Mouse (Mus musculus) neural tube, embryonic 14.5 days (tissue): ENCODE measurements at regions not wholly inside any gene's neighbourhood (a gene's known extent, or its start where the extent isn't known, plus 50 kb on each side); places are given as distances from the start of the nearest gene placed in this dataset.
"Not testable (repeated sequence)": the region's sequence is repeated elsewhere in the genome, so short reads cannot be mapped to it uniquely, and the experiment has no call there.

Experiments
- ATAC-seq: fragments of 200-750 bp; cut with Nextera tagmentation; 2 replicates; pipeline ENCODE4 v1.8.0; 2017; ENCODE audit warnings: low read depth, mild to moderate bottlenecking, moderate TSS enrichment, moderate library complexity
- H3K27ac ChIP-seq: fragments of 300-500 bp; sonication (generic); 2 replicates; pipeline ENCODE4 v1.5.1; 2014; ENCODE audit warnings: low read depth, mild to moderate bottlenecking, control low read depth, low read length, moderate library complexity, mixed read lengths
- H3K27me3 ChIP-seq: fragments of 300-500 bp; sonication (generic); 2 replicates; pipeline ENCODE4 v1.6.1; 2014; ENCODE audit warnings: low read length; ENCODE audit not compliant: control insufficient read depth, insufficient read depth
- H3K36me3 ChIP-seq: fragments of 300-500 bp; sonication (generic); 2 replicates; pipeline ENCODE4 v1.6.1; 2014; ENCODE audit warnings: low read length, mixed read lengths; ENCODE audit not compliant: control insufficient read depth, insufficient read depth
- H3K4me1 ChIP-seq: fragments of 300-500 bp; sonication (generic); 2 replicates; pipeline ENCODE4 v1.6.1; 2014; ENCODE audit warnings: low read length; ENCODE audit not compliant: control insufficient read depth, insufficient read depth
- H3K4me2 ChIP-seq: fragments of 300-500 bp; sonication (generic); 2 replicates; pipeline ENCODE4 v1.6.1; 2014; ENCODE audit warnings: mild to moderate bottlenecking, low read depth, low read length, control low read depth
- H3K4me3 ChIP-seq: fragments of 300-500 bp; sonication (generic); 2 replicates; pipeline ENCODE4 v1.5.1; 2014; ENCODE audit warnings: low read depth, low read length, control low read depth, mixed read lengths
- H3K9ac ChIP-seq: fragments of 300-500 bp; sonication (generic); replicated peaks from 2 replicates; pipeline ENCODE4 v1.6.1; 2014; ENCODE audit warnings: low read depth, mild to moderate bottlenecking, control low read depth, low read length, mixed read lengths
- H3K9me3 ChIP-seq: fragments of 300-500 bp; sonication (generic); 2 replicates; pipeline ENCODE4 v1.6.1; 2016; ENCODE audit warnings: low read length; ENCODE audit not compliant: control insufficient read depth
- WGBS: fragments of 180-500 bp; shearing (Covaris S2); extraction: QIAGEN DNeasy Blood & Tissue Kit; methylation state at CpG from one replicate; pipeline ENCODE4 v1.1.7; 2014; 5-methylcytosine and 5-hydroxymethylcytosine counted together

DNA sequence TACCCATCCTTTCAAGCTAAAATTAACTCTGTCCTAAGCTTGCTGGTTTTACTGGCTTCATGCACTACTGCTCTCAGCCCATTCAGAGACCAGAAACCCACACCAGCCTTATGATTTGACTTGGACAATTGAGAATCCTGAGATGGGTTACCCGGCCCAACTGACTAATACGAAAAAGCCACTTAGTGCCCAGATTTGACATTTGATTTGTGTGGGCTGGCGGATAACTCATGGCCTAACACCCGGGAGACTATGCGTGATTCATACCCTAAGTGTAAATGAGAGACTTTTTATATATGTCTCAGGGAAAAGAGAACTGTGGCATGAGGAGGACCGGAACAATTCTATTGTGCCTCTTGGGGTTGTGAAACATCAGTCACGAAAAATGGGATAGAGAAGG lies 126.3 kb upstream of the Hpf1 start:
- H3K4me1 ChIP-seq: no peaks in the 10 kb centered on the region

DNA sequence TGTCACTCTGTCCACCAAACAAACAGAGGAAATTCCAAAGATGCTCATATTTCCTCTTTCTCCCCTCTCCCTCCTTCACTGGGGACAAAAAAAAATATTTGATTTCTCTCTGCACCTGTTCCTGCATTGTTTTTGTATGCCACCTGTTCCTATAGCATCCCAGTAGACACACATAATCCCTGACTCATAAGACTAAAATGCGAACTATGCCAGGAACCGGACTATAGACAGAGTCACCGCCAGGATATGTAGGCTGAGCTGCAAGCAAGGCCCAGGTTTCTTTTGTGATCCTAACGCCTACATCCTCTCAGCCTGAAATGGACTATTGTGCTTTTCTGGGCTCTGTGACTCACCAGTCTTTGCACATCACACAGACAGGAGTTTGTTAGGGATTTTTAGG lies 116.9 kb upstream of the Hpf1 start:
- Histone ChIP-seq H3K9ac (no peak overlapping the region), H3K36me3 (no peaks in the 10 kb centered on the region), H3K4me1 (no peaks in the 10 kb centered on the region), H3K27ac (no peak overlapping the region), H3K9me3 (no peaks in the 10 kb centered on the region), H3K27me3 (no peaks in the 10 kb centered on the region), H3K4me2 (no peak overlapping the region), H3K4me3 (no peak overlapping the region)
- 81% methylated on average over 4 of the region's 4 CpGs for WGBS
- ATAC-seq: no peak

More for the DNA sequence above, 126.3 kb upstream of the Hpf1 start:
- H3K9ac ChIP-seq: no peak overlapping the region
- ATAC-seq: no peak
- no peaks in the 10 kb centered on the region for H3K36me3 ChIP-seq
- WGBS: 91% methylated on average over 7 of the region's 7 CpGs
- H3K9me3 ChIP-seq: no peaks in the 10 kb centered on the region
- no peak overlapping the region for H3K4me3 ChIP-seq
- H3K27me3 ChIP-seq: no peaks in the 10 kb centered on the region
- no peak overlapping the region for H3K4me2 ChIP-seq
- no peak overlapping the region for H3K27ac ChIP-seq

GRCm38 (mm10) chr8:60776251-60776650 lies 114.0 kb upstream of the Hpf1 start:
- WGBS: 73% methylated on average over 2 of the region's 2 CpGs
- not testable (repeated sequence) for H3K4me2 ChIP-seq, H3K36me3 ChIP-seq, H3K9me3 ChIP-seq, H3K4me1 ChIP-seq, ATAC-seq, H3K9ac ChIP-seq, H3K4me3 ChIP-seq, H3K27ac ChIP-seq, H3K27me3 ChIP-seq

GRCm38 (mm10) chr8:60785049-60785448 lies 105.2 kb upstream of the Hpf1 start:
- no peak overlapping the region for H3K9ac ChIP-seq
- H3K27ac ChIP-seq: no peak overlapping the region
- H3K9me3 ChIP-seq: no peaks in the 10 kb centered on the region
- ATAC-seq: no peak
- H3K27me3 ChIP-seq: no peaks in the 10 kb centered on the region
- 86% methylated on average over 2 of the region's 2 CpGs for WGBS
- no peaks in the 10 kb centered on the region for H3K4me1 ChIP-seq
- no peak overlapping the region for H3K4me3 ChIP-seq
- H3K36me3 ChIP-seq: no peaks in the 10 kb centered on the region
- H3K4me2 ChIP-seq: no peak overlapping the region

DNA sequence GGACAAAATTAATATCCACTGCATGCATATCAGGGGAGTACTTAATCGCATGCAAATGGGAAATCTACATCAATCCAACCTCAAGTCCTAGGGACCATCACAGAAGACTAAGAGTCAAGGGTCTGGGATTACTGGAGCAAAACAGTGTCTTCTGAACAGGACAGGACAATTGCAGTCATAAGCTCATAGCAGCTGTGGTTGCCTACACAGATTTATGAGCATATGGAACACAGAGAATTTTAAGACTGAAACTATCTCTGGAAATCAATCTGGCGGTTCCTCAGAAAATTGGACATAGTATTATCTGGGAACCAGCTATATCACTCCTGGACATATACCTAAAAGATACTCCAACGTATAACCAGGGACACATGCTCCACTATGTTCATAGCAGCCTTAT lies 99.8 kb upstream of the Hpf1 start:
- no peaks in the 10 kb centered on the region for H3K4me1 ChIP-seq
- no peak overlapping the region for H3K27ac ChIP-seq
- WGBS: 87% methylated on average over 3 of the region's 3 CpGs
- ATAC-seq: no peak
- H3K9ac ChIP-seq: no peak overlapping the region
- no peak overlapping the region for H3K4me2 ChIP-seq
- H3K9me3 ChIP-seq: no peaks in the 10 kb centered on the region
- H3K4me3 ChIP-seq: no peak overlapping the region
- H3K36me3 ChIP-seq: no peaks in the 10 kb centered on the region
- no peaks in the 10 kb centered on the region for H3K27me3 ChIP-seq

- H3K9ac ChIP-seq: no peak overlapping the region
- H3K4me3 ChIP-seq: no peak overlapping the region
- WGBS: 94% methylated on average over 1 of the region's 1 CpGs
- H3K9me3 ChIP-seq: no peaks in the 10 kb centered on the region
- no peak for ATAC-seq
- no peak overlapping the region for H3K4me2 ChIP-seq
- H3K36me3 ChIP-seq: no peaks in the 10 kb centered on the region
- no peak overlapping the region for H3K27ac ChIP-seq
- H3K27me3 ChIP-seq: no peaks in the 10 kb centered on the region
- no peaks in the 10 kb centered on the region for H3K4me1 ChIP-seq
Measured at GRCm38 (mm10) chr8:60792518-60792917, 97.7 kb upstream of the Hpf1 start.

- ATAC-seq: no peak
- Histone ChIP-seq H3K4me2 (no peak overlapping the region), H3K4me1 (no peaks in the 10 kb centered on the region), H3K4me3 (no peak overlapping the region), H3K27me3 (no peaks in the 10 kb centered on the region), H3K9ac (no peak overlapping the region), H3K9me3 (no peaks in the 10 kb centered on the region), H3K36me3 (no peaks in the 10 kb centered on the region), H3K27ac (no peak overlapping the region)
- WGBS: 89% methylated on average over 4 of the region's 4 CpGs
Measured at GRCm38 (mm10) chr8:60804787-60805186, 85.4 kb upstream of the Hpf1 start.

- no peaks in the 10 kb centered on the region for H3K36me3 ChIP-seq
- no peak overlapping the region for H3K4me3 ChIP-seq
- ATAC-seq: 0 out of 2 replicates have a peak, but pooled peaks have one; percentile 31
- H3K27me3 ChIP-seq: no peaks in the 10 kb centered on the region
- no peaks in the 10 kb centered on the region for H3K9me3 ChIP-seq
- H3K4me1 ChIP-seq: no peaks in the 10 kb centered on the region
- 87% methylated on average over 3 of the region's 3 CpGs for WGBS
- H3K4me2 ChIP-seq: no peak overlapping the region
- H3K27ac ChIP-seq: no peak overlapping the region
- H3K9ac ChIP-seq: no peak overlapping the region
Measured at GRCm38 (mm10) chr8:60806772-60807171, 83.4 kb upstream of the Hpf1 start.

DNA sequence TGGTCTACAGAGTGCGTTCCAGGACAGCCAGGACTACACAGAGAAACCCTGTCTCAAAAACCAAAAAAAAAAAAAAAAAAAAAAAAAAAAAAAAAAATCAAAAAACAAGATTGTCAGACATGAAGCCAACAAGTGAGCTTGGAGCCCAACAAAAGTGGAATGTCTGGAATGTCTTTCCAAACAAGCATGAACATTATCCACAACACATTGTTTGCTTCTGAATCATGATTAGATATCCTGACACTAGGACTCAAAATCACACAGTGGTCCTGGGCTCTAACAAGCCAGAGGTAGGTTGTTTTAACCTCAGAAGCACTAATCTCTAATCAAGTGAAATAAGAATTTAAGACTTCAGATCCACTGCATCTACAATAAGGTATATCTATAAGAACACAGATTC lies 80.4 kb upstream of the Hpf1 start:
- H3K9me3 ChIP-seq: no peaks in the 10 kb centered on the region
- no peaks in the 10 kb centered on the region for H3K36me3 ChIP-seq
- no peaks in the 10 kb centered on the region for H3K27me3 ChIP-seq
- no peak for ATAC-seq
- H3K4me2 ChIP-seq: no peak overlapping the region
- no peak overlapping the region for H3K9ac ChIP-seq
- H3K4me3 ChIP-seq: no peak overlapping the region
- H3K27ac ChIP-seq: no peak overlapping the region
- no peaks in the 10 kb centered on the region for H3K4me1 ChIP-seq
- WGBS: 91% methylated on average over 1 of the region's 1 CpGs

DNA sequence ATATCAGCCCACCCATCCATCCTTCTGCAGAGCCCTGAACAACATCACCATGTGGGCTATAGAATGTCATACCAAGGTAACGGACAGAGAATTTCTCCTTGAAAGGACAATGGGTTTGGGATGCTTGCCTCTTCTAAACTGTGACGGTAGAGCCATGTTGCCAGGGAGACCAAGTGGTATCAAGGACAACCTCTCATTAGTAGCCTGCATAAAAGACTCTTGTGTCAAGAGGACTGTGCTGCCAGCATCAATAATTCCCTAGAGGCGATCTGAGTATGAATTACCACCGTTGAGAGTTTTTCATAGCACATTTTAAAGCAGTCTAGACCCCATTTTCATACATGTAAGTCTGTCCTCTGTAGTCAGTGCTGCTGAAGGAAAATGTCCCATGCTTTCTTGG lies 79.3 kb upstream of the Hpf1 start:
- no peaks in the 10 kb centered on the region for H3K9me3 ChIP-seq
- no peak overlapping the region for H3K9ac ChIP-seq
- 14% methylated on average over 4 of the region's 4 CpGs for WGBS
- H3K4me2 ChIP-seq: no peak overlapping the region
- no peaks in the 10 kb centered on the region for H3K36me3 ChIP-seq
- peak; percentile 68; the same call in 1 of the 2 replicates for ATAC-seq
- H3K27ac ChIP-seq: no peak overlapping the region
- no peak overlapping the region for H3K4me3 ChIP-seq
- H3K27me3 ChIP-seq: no peaks in the 10 kb centered on the region
- no peaks in the 10 kb centered on the region for H3K4me1 ChIP-seq
